Mouse (Mus musculus): ENCODE results near the gene Rhbdd3. TPM values are rescaled to one million over a fixed set of nuclear protein-coding genes. Genes with fewer than 3 reads are reported as not detected.

Rhbdd3 gene
- polyA plus RNA-seq, 1 experiment from 2014 or later, result 21.3 TPM

DNA sequence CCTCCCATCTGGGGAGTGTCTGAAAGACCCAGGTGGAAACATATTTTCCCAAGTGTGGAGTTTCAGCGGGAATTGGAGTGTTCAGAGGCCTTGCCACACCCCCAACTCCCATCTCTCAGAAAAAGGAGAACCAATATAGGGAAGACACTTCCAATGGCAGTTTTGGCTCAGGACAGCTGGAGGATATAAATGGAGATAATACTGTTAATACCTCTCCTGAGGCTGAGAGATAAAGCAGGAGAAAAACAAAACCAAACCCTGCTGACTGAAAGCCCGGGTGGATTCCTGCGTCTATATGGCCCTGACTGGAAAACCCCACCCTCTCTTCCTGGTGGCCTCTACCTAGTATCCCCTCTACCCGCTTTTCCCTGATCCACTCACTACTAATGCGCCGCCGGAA lies 3.7 kb downstream of the Rhbdd3 start:
- H3K36me3 ChIP-seq (ENCODE audit: control insufficient read depth, insufficient read depth, low read length), result no peaks in the 10 kb centered on the region; the same call in 1 of the 2 replicates
- H3K9me3 ChIP-seq (ENCODE audit: control insufficient read depth, low read length), result no peaks in the 10 kb centered on the region
- H3K4me2 ChIP-seq, result no peak overlapping the region
- H3K27ac ChIP-seq (ENCODE audit: low read depth, low read length), result no peak overlapping the region
- DNase-seq (ENCODE audit: low spot score, missing footprints) (no peak), ATAC-seq (ENCODE audit: low FRiP score) (no peak)
- no peaks in the 10 kb centered on the region for H3K27me3 ChIP-seq (ENCODE audit: control insufficient read depth, insufficient read depth, low read length)
- peaks cover 10% of the 10 kb centered on the region for H3K4me1 ChIP-seq (ENCODE audit: control insufficient read depth, insufficient read depth, low read length)
- H3K9ac ChIP-seq (ENCODE audit: low read length), result no peak overlapping the region
- WGBS, result 88% methylated on average over 7 of the region's 7 CpGs
- no peak overlapping the region for H3K4me3 ChIP-seq (ENCODE audit: low read depth, low read length)

DNA sequence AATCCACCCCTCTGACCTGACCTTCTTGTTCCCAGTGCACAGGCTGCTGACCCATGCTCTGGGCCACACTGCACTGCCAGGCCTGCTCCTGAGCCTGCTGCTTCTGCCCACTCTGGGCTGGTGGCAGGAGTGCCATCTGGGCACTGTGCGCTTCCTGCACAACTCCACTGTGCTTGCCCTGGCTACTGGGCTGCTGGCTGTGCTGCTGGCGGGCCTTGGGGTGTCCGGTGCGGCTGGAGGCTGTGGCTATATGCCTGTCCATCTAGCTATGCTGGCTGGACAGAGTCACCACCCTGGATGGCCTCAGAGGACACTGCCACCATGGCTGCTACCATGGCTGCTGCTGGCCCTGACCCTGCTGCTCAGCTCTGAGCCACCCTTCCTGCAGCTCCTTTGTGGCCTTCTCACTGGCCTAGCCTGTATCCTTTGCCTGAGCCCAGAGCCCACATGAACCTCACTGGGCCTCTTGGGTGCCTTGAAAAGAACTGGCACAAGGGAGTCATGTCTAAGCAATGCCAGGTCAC lies 5.3 kb downstream of the Rhbdd3 start:
- no peak for DNase-seq (ENCODE audit: low spot score, missing footprints)
- H3K36me3 ChIP-seq (ENCODE audit: control insufficient read depth, insufficient read depth, low read length), result no peaks in the 10 kb centered on the region; the same call in 1 of the 2 replicates
- H3K4me1 ChIP-seq (ENCODE audit: control insufficient read depth, insufficient read depth, low read length), result peaks cover 7% of the 10 kb centered on the region; the same call in 1 of the 2 replicates
- H3K9ac ChIP-seq (ENCODE audit: low read length), result no peak overlapping the region
- H3K4me3 ChIP-seq (ENCODE audit: low read depth, low read length), result no peak overlapping the region
- no peak for ATAC-seq (ENCODE audit: low FRiP score)
- no peaks in the 10 kb centered on the region for H3K9me3 ChIP-seq (ENCODE audit: control insufficient read depth, low read length)
- H3K27me3 ChIP-seq (ENCODE audit: control insufficient read depth, insufficient read depth, low read length), result no peaks in the 10 kb centered on the region
- WGBS, result 94% methylated on average over 4 of the region's 4 CpGs
- H3K27ac ChIP-seq (ENCODE audit: low read depth, low read length), result no peak overlapping the region
- no peak overlapping the region for H3K4me2 ChIP-seq

- H3K27ac ChIP-seq (ENCODE audit: low read depth, low read length), result no peak overlapping the region
- ATAC-seq (ENCODE audit: low FRiP score), result no peak
Observed at GRCm38 (mm10) chr11:5109441-5109840, 10.7 kb downstream of the Rhbdd3 start.

GRCm38 (mm10) chr11:5113645-5114044 lies 14.9 kb downstream of the Rhbdd3 start:
- no peak overlapping the region for H3K27ac ChIP-seq (ENCODE audit: low read depth, low read length)
- H3K4me1 ChIP-seq (ENCODE audit: control insufficient read depth, insufficient read depth, low read length), result no peaks in the 10 kb centered on the region
- no peaks in the 10 kb centered on the region for H3K27me3 ChIP-seq (ENCODE audit: control insufficient read depth, insufficient read depth, low read length)
- H3K9me3 ChIP-seq (ENCODE audit: control insufficient read depth, low read length), result no peaks in the 10 kb centered on the region
- H3K4me3 ChIP-seq (ENCODE audit: low read depth, low read length), result no peak overlapping the region
- WGBS, result 83% methylated on average over 7 of the region's 7 CpGs
- DNase-seq (ENCODE audit: low spot score, missing footprints), result no peak
- no peak overlapping the region for H3K4me2 ChIP-seq
- no peak for ATAC-seq (ENCODE audit: low FRiP score)
- no peaks in the 10 kb centered on the region for H3K36me3 ChIP-seq (ENCODE audit: control insufficient read depth, insufficient read depth, low read length)
- no peak overlapping the region for H3K9ac ChIP-seq (ENCODE audit: low read length)

More at GRCm38 (mm10) chr11:5109441-5109840, 10.7 kb downstream of the Rhbdd3 start:
- Histone ChIP-seq H3K4me3 (ENCODE audit: low read depth, low read length) (no peak overlapping the region), H3K9ac (ENCODE audit: low read length) (no peak overlapping the region), H3K9me3 (ENCODE audit: control insufficient read depth, low read length) (no peaks in the 10 kb centered on the region), H3K4me1 (ENCODE audit: control insufficient read depth, insufficient read depth, low read length) (no peaks in the 10 kb centered on the region), H3K36me3 (ENCODE audit: control insufficient read depth, insufficient read depth, low read length) (no peaks in the 10 kb centered on the region; the same call in 1 of the 2 replicates), H3K27me3 (ENCODE audit: control insufficient read depth, insufficient read depth, low read length) (no peaks in the 10 kb centered on the region), H3K4me2 (no peak overlapping the region)
- WGBS, result 82% methylated on average over 8 of the region's 8 CpGs
- DNase-seq (ENCODE audit: low spot score, missing footprints), result no peak

DNA sequence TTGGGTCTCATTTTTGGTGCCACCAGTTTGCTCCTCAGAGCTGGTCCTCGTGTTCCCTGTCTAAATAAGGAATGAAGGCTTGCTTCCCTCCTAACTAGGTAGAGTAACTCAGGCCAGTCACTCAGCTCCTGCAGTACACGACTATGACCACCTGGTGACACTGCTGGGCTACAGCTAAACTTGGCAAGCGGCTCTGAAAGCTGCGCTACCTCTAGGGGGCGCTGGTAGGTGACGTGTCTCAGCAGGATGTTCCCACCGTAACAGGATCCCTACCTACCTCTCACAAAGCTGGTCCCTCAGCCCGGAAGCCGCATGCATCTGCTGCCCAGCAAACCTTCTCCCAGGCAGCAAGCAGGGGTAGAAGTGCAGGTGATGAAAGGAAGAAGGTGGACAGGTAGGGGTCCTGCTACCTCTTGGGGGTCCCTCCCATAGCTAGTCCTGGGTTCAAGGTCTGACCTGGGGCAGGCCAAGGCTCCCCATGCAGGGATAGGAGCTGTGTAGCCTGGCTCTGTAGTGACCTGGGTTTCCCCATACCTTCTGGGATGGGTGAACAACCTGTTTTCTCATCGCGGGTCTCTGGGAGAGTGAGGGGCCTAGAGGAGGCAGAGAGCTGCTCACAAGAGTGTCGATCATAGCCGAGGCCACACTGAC lies 16.3 kb downstream of the Rhbdd3 start:
- DNase-seq (ENCODE audit: low spot score, missing footprints) (peak; percentile 98), ATAC-seq (ENCODE audit: low FRiP score) (peak; percentile 42; the same call in 1 of the 2 replicates)
- H3K27ac ChIP-seq (ENCODE audit: low read depth, low read length), result no peak overlapping the region
- no peak overlapping the region for H3K4me3 ChIP-seq (ENCODE audit: low read depth, low read length)
- WGBS, result 31% methylated on average over 13 of the region's 13 CpGs
- H3K27me3 ChIP-seq (ENCODE audit: control insufficient read depth, insufficient read depth, low read length), result no peaks in the 10 kb centered on the region
- no peaks in the 10 kb centered on the region for H3K36me3 ChIP-seq (ENCODE audit: control insufficient read depth, insufficient read depth, low read length)
- H3K4me2 ChIP-seq, result no peak overlapping the region
- no peaks in the 10 kb centered on the region for H3K4me1 ChIP-seq (ENCODE audit: control insufficient read depth, insufficient read depth, low read length)
- H3K9ac ChIP-seq (ENCODE audit: low read length), result no peak overlapping the region
- H3K9me3 ChIP-seq (ENCODE audit: control insufficient read depth, low read length), result no peaks in the 10 kb centered on the region

GRCm38 (mm10) chr11:5125713-5126112 lies 27.0 kb downstream of the Rhbdd3 start:
- no peak for ATAC-seq (ENCODE audit: low FRiP score)
- H3K36me3 ChIP-seq (ENCODE audit: control insufficient read depth, insufficient read depth, low read length), result no peaks in the 10 kb centered on the region
- H3K4me3 ChIP-seq (ENCODE audit: low read depth, low read length), result no peak overlapping the region
- H3K9ac ChIP-seq (ENCODE audit: low read length), result no peak overlapping the region
- no peaks in the 10 kb centered on the region for H3K27me3 ChIP-seq (ENCODE audit: control insufficient read depth, insufficient read depth, low read length)
- peaks cover 18% of the 10 kb centered on the region for H3K4me1 ChIP-seq (ENCODE audit: control insufficient read depth, insufficient read depth, low read length)
- H3K9me3 ChIP-seq (ENCODE audit: control insufficient read depth, low read length), result no peaks in the 10 kb centered on the region
- no peak for DNase-seq (ENCODE audit: low spot score, missing footprints)
- no peak overlapping the region for H3K4me2 ChIP-seq
- WGBS, result 86% methylated on average over 4 of the region's 4 CpGs
- no peak overlapping the region for H3K27ac ChIP-seq (ENCODE audit: low read depth, low read length)

GRCm38 (mm10) chr11:5129035-5129480 lies 30.3 kb downstream of the Rhbdd3 start:
- H3K4me3 ChIP-seq (ENCODE audit: low read depth, low read length), result no peak overlapping the region
- DNase-seq (ENCODE audit: low spot score, missing footprints) (peak; percentile 88), ATAC-seq (ENCODE audit: low FRiP score) (peak; percentile 82)
- WGBS, result 11% methylated on average over 5 of the region's 5 CpGs
- H3K27ac ChIP-seq (ENCODE audit: low read depth, low read length), result peak overlapping the region; percentile 42; the same call in 1 of the 2 replicates
- H3K4me2 ChIP-seq, result peak overlapping the region; percentile 8; the same call in 1 of the 2 replicates
- no peak overlapping the region for H3K9ac ChIP-seq (ENCODE audit: low read length)
- no peaks in the 10 kb centered on the region for H3K9me3 ChIP-seq (ENCODE audit: control insufficient read depth, low read length)
- H3K4me1 ChIP-seq (ENCODE audit: control insufficient read depth, insufficient read depth, low read length), result peaks cover 18% of the 10 kb centered on the region
- H3K36me3 ChIP-seq (ENCODE audit: control insufficient read depth, insufficient read depth, low read length), result no peaks in the 10 kb centered on the region
- H3K27me3 ChIP-seq (ENCODE audit: control insufficient read depth, insufficient read depth, low read length), result no peaks in the 10 kb centered on the region

- DNase-seq (ENCODE audit: low spot score, missing footprints) (no peak), ATAC-seq (ENCODE audit: low FRiP score) (no peak)
- H3K4me3 ChIP-seq (ENCODE audit: low read depth, low read length), result no peak overlapping the region
- no peak overlapping the region for H3K4me2 ChIP-seq
- no peak overlapping the region for H3K9ac ChIP-seq (ENCODE audit: low read length)
- peaks cover 18% of the 10 kb centered on the region for H3K4me1 ChIP-seq (ENCODE audit: control insufficient read depth, insufficient read depth, low read length)
- H3K27me3 ChIP-seq (ENCODE audit: control insufficient read depth, insufficient read depth, low read length), result no peaks in the 10 kb centered on the region
- no peak overlapping the region for H3K27ac ChIP-seq (ENCODE audit: low read depth, low read length)
- H3K9me3 ChIP-seq (ENCODE audit: control insufficient read depth, low read length), result no peaks in the 10 kb centered on the region
- no peaks in the 10 kb centered on the region for H3K36me3 ChIP-seq (ENCODE audit: control insufficient read depth, insufficient read depth, low read length)
- 70% methylated on average over 4 of the region's 4 CpGs for WGBS
Observed at GRCm38 (mm10) chr11:5130111-5130665, 31.5 kb downstream of the Rhbdd3 start.

DNA sequence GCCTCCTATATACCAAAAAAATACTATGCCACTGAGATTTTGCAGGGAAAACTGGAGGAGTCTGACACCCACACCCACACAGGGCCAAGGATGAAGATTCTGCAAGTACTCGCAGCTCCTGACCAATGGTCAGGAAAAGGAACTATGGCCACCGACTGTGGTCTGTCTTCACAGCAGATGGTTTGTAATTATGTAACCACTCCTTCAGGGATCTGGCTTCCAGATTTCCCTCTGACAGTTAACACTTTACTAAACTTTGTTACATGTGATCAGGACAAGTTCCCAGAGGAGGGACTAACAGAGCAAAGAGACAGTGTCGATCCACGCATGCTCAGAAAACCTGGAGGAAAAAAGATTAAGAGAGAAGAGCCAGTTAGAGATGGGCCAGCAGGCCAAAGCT lies 34.0 kb downstream of the Rhbdd3 start:
- H3K4me2 ChIP-seq, result no peak overlapping the region
- H3K9ac ChIP-seq (ENCODE audit: low read length), result no peak overlapping the region
- ATAC-seq (ENCODE audit: low FRiP score) (no peak), DNase-seq (ENCODE audit: low spot score, missing footprints) (no peak)
- 88% methylated on average over 4 of the region's 4 CpGs for WGBS
- H3K27ac ChIP-seq (ENCODE audit: low read depth, low read length), result no peak overlapping the region
- peaks cover 18% of the 10 kb centered on the region for H3K4me1 ChIP-seq (ENCODE audit: control insufficient read depth, insufficient read depth, low read length)
- H3K4me3 ChIP-seq (ENCODE audit: low read depth, low read length), result no peak overlapping the region
- H3K27me3 ChIP-seq (ENCODE audit: control insufficient read depth, insufficient read depth, low read length), result no peaks in the 10 kb centered on the region
- H3K9me3 ChIP-seq (ENCODE audit: control insufficient read depth, low read length), result no peaks in the 10 kb centered on the region
- H3K36me3 ChIP-seq (ENCODE audit: control insufficient read depth, insufficient read depth, low read length), result no peaks in the 10 kb centered on the region

Data from midbrain, embryonic 11.5 days (tissue).